Mouse (Mus musculus): ENCODE measurements at regions not wholly inside any gene's neighbourhood (a gene's known extent, or its start where the extent isn't known, plus 50 kb on each side); places are given as distances from the start of the nearest gene placed in this dataset.

- WGBS = 34% methylated on average over 4 of the region's 4 CpGs
- Histone ChIP-seq H3K36me3 (no peaks in the 10 kb centered on the region), H3K27ac (no peak overlapping the region), H3K4me3 (replicated peaks) (no peak overlapping the region), H3K4me2 (replicated peaks) (no peak overlapping the region), H3K9ac (no peak overlapping the region), H3K9me3 (no peaks in the 10 kb centered on the region), H3K27me3 (replicated peaks) (no peaks in the 10 kb centered on the region), H3K4me1 (replicated peaks) (no peaks in the 10 kb centered on the region)
- no peak for ATAC-seq
Measured at GRCm38 (mm10) chr9:87894051-87894450, 163.0 kb upstream of the Tbx18 start.

GRCm38 (mm10) chr9:87894596-87894995 lies 163.5 kb upstream of the Tbx18 start:
- no peak overlapping the region for H3K4me2 ChIP-seq (replicated peaks)
- H3K4me1 ChIP-seq (replicated peaks) = no peaks in the 10 kb centered on the region
- H3K9ac ChIP-seq = no peak overlapping the region
- no peaks in the 10 kb centered on the region for H3K9me3 ChIP-seq
- no peak overlapping the region for H3K27ac ChIP-seq
- no peak overlapping the region for H3K4me3 ChIP-seq (replicated peaks)
- H3K27me3 ChIP-seq (replicated peaks) = no peaks in the 10 kb centered on the region
- ATAC-seq = no peak
- H3K36me3 ChIP-seq = no peaks in the 10 kb centered on the region
- 55% methylated on average over 3 of the region's 3 CpGs for WGBS

- H3K27ac ChIP-seq = no peak overlapping the region
- H3K9me3 ChIP-seq = no peaks in the 10 kb centered on the region
- ATAC-seq = no peak
- H3K4me3 ChIP-seq (replicated peaks) = no peak overlapping the region
- H3K4me1 ChIP-seq (replicated peaks) = no peaks in the 10 kb centered on the region
- no peaks in the 10 kb centered on the region for H3K27me3 ChIP-seq (replicated peaks)
- H3K9ac ChIP-seq = no peak overlapping the region
- H3K4me2 ChIP-seq (replicated peaks) = no peak overlapping the region
- 75% methylated on average over 4 of the region's 4 CpGs for WGBS
- H3K36me3 ChIP-seq = no peaks in the 10 kb centered on the region
Measured at GRCm38 (mm10) chr9:87895526-87895925, 164.5 kb upstream of the Tbx18 start.

GRCm38 (mm10) chr9:87897336-87897735 lies 166.3 kb upstream of the Tbx18 start:
- 35% methylated on average over 3 of the region's 3 CpGs for WGBS
- Histone ChIP-seq H3K27me3 (replicated peaks) (no peaks in the 10 kb centered on the region), H3K36me3 (no peaks in the 10 kb centered on the region), H3K27ac (no peak overlapping the region), H3K9me3 (no peaks in the 10 kb centered on the region), H3K4me2 (replicated peaks) (no peak overlapping the region), H3K4me1 (replicated peaks) (no peaks in the 10 kb centered on the region), H3K4me3 (replicated peaks) (no peak overlapping the region), H3K9ac (no peak overlapping the region)
- ATAC-seq = no peak

- H3K4me2 ChIP-seq (replicated peaks) = no peak overlapping the region
- no peaks in the 10 kb centered on the region for H3K9me3 ChIP-seq
- no peaks in the 10 kb centered on the region for H3K4me1 ChIP-seq (replicated peaks)
- no peak for ATAC-seq
- H3K27ac ChIP-seq = no peak overlapping the region
- no peaks in the 10 kb centered on the region for H3K27me3 ChIP-seq (replicated peaks)
- H3K9ac ChIP-seq = no peak overlapping the region
- H3K4me3 ChIP-seq (replicated peaks) = no peak overlapping the region
- H3K36me3 ChIP-seq = no peaks in the 10 kb centered on the region
- 61% methylated on average over 5 of the region's 5 CpGs for WGBS
Measured at GRCm38 (mm10) chr9:87899368-87899767, 168.3 kb upstream of the Tbx18 start.

- Histone ChIP-seq H3K9ac (no peak overlapping the region), H3K4me3 (replicated peaks) (no peak overlapping the region), H3K4me1 (replicated peaks) (no peaks in the 10 kb centered on the region), H3K9me3 (no peaks in the 10 kb centered on the region), H3K4me2 (replicated peaks) (no peak overlapping the region), H3K36me3 (no peaks in the 10 kb centered on the region), H3K27me3 (replicated peaks) (no peaks in the 10 kb centered on the region), H3K27ac (no peak overlapping the region)
- WGBS = 91% methylated on average over 7 of the region's 7 CpGs
- no peak for ATAC-seq
Measured at GRCm38 (mm10) chr9:87899800-87900199, 168.7 kb upstream of the Tbx18 start.

GRCm38 (mm10) chr9:87921291-87921690 lies 190.2 kb upstream of the Tbx18 start:
- no peak overlapping the region for H3K27ac ChIP-seq
- H3K4me1 ChIP-seq (replicated peaks) = no peaks in the 10 kb centered on the region
- H3K9ac ChIP-seq = no peak overlapping the region
- H3K4me2 ChIP-seq (replicated peaks) = no peak overlapping the region
- ATAC-seq = no peak
- H3K9me3 ChIP-seq = no peaks in the 10 kb centered on the region
- no peaks in the 10 kb centered on the region for H3K36me3 ChIP-seq
- 75% methylated on average over 8 of the region's 8 CpGs for WGBS
- no peaks in the 10 kb centered on the region for H3K27me3 ChIP-seq (replicated peaks)
- no peak overlapping the region for H3K4me3 ChIP-seq (replicated peaks)

GRCm38 (mm10) chr9:87925151-87925550 lies 194.1 kb upstream of the Tbx18 start:
- no peak overlapping the region for H3K27ac ChIP-seq
- H3K4me3 ChIP-seq (replicated peaks) = no peak overlapping the region
- H3K4me1 ChIP-seq (replicated peaks) = no peaks in the 10 kb centered on the region
- H3K36me3 ChIP-seq = no peaks in the 10 kb centered on the region
- no peaks in the 10 kb centered on the region for H3K9me3 ChIP-seq
- ATAC-seq = no peak
- H3K4me2 ChIP-seq (replicated peaks) = no peak overlapping the region
- no peaks in the 10 kb centered on the region for H3K27me3 ChIP-seq (replicated peaks)
- H3K9ac ChIP-seq = no peak overlapping the region
- 90% methylated on average over 4 of the region's 4 CpGs for WGBS

- 69% methylated on average over 5 of the region's 5 CpGs for WGBS
Measured at GRCm38 (mm10) chr9:87933230-87933629, 202.2 kb upstream of the Tbx18 start.

GRCm38 (mm10) chr9:87952426-87952825 lies 221.4 kb upstream of the Tbx18 start:
- no peak overlapping the region for H3K4me2 ChIP-seq (replicated peaks)
- 81% methylated on average over 2 of the region's 2 CpGs for WGBS

More at GRCm38 (mm10) chr9:87933230-87933629, 202.2 kb upstream of the Tbx18 start:
- no peak overlapping the region for H3K27ac ChIP-seq
- no peaks in the 10 kb centered on the region for H3K27me3 ChIP-seq (replicated peaks)
- no peak for ATAC-seq
- H3K4me2 ChIP-seq (replicated peaks) = no peak overlapping the region
- H3K9me3 ChIP-seq = no peaks in the 10 kb centered on the region
- no peak overlapping the region for H3K4me3 ChIP-seq (replicated peaks)
- H3K9ac ChIP-seq = no peak overlapping the region
- no peaks in the 10 kb centered on the region for H3K4me1 ChIP-seq (replicated peaks)
- no peaks in the 10 kb centered on the region for H3K36me3 ChIP-seq

GRCm38 (mm10) chr9:87954941-87955340 lies 223.9 kb upstream of the Tbx18 start:
- Histone ChIP-seq H3K27ac (no peak overlapping the region), H3K4me1 (replicated peaks) (no peaks in the 10 kb centered on the region), H3K4me3 (replicated peaks) (no peak overlapping the region), H3K36me3 (no peaks in the 10 kb centered on the region), H3K27me3 (replicated peaks) (no peaks in the 10 kb centered on the region), H3K9ac (no peak overlapping the region), H3K4me2 (replicated peaks) (no peak overlapping the region), H3K9me3 (no peaks in the 10 kb centered on the region)
- no peak for ATAC-seq

More at GRCm38 (mm10) chr9:87952426-87952825, 221.4 kb upstream of the Tbx18 start:
- ATAC-seq = no peak
- Histone ChIP-seq H3K4me1 (replicated peaks) (no peaks in the 10 kb centered on the region), H3K9ac (no peak overlapping the region), H3K9me3 (no peaks in the 10 kb centered on the region), H3K27me3 (replicated peaks) (no peaks in the 10 kb centered on the region), H3K27ac (no peak overlapping the region), H3K4me3 (replicated peaks) (no peak overlapping the region), H3K36me3 (no peaks in the 10 kb centered on the region)

- Histone ChIP-seq H3K36me3 (no peaks in the 10 kb centered on the region), H3K27ac (no peak overlapping the region), H3K9me3 (no peaks in the 10 kb centered on the region), H3K27me3 (replicated peaks) (no peaks in the 10 kb centered on the region), H3K9ac (no peak overlapping the region), H3K4me3 (replicated peaks) (no peak overlapping the region), H3K4me2 (replicated peaks) (no peak overlapping the region), H3K4me1 (replicated peaks) (no peaks in the 10 kb centered on the region)
- no peak for ATAC-seq
- 88% methylated on average over 4 of the region's 4 CpGs for WGBS
Measured at GRCm38 (mm10) chr9:87961796-87962195, 230.7 kb upstream of the Tbx18 start.

GRCm38 (mm10) chr9:87964508-87964907 lies 233.4 kb upstream of the Tbx18 start:
- no peaks in the 10 kb centered on the region for H3K9me3 ChIP-seq
- H3K27ac ChIP-seq = no peak overlapping the region
- H3K27me3 ChIP-seq (replicated peaks) = no peaks in the 10 kb centered on the region
- H3K36me3 ChIP-seq = no peaks in the 10 kb centered on the region
- no peak for ATAC-seq
- WGBS = 58% methylated on average over 2 of the region's 2 CpGs
- no peak overlapping the region for H3K9ac ChIP-seq
- no peak overlapping the region for H3K4me3 ChIP-seq (replicated peaks)
- no peaks in the 10 kb centered on the region for H3K4me1 ChIP-seq (replicated peaks)
- H3K4me2 ChIP-seq (replicated peaks) = no peak overlapping the region

All from intestine, embryonic 15.5 days (tissue).